Mouse (Mus musculus) thymus, postnatal 25 days (tissue): ENCODE results near the gene B4galt5.
"Not testable (repeated sequence)": the region's sequence is repeated elsewhere in the genome, so short reads cannot be mapped to it uniquely, and the experiment has no call there.

Experiments used
- DNase-seq: peaks from one replicate; pipeline ENCODE4 v3.0.0; 2022

Gene B4galt5

DNA sequence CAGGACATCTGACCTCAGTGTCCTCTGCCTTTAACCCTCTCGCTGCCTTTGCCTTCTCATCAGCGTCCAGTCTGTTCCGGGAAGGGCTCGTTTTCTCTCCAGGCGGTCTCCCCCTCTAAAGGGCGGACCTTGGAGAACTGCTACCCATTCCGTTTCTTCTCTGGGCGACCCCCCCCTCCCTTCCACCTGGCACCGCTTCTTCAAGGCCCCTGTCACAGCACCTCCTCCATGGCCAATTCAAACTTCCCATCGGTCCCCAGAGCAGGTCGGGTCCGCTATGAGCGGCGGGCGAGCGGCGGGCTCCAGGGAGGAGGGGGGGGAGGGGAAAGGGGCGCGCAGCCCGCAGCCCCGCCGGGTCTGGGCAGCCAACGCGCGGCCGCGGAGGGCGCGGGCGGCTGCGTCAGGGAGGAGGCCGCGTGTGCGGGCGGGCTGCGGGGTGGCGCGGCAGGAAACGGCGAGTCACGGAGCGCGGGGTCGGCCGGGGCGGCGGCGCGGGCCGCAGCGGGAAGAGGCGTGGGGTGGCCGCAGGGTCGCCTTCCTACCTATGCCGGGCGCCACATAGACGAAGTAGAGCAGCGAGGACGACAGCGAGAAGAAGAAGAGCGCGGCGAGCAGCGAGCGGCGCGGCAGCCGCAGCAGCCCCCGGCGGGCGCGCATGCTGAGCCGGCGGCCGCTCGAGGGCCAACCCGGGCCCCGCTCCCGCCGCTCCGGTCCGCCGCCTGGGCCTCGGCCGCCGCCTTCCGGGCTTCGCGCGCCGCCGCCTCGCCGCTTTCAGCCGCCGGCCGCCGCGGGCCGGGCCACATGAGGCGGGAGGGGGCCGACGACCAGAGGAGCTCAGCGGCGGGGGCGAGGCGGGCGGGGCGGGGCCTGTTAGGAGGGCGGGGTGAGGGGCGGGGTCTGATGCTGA lies at the start of gene B4galt5:
B4galt5 (minus strand) TSS at position 808 of the 907 bp plus-strand sequence.
- peak; percentile 51 for DNase-seq

DNA sequence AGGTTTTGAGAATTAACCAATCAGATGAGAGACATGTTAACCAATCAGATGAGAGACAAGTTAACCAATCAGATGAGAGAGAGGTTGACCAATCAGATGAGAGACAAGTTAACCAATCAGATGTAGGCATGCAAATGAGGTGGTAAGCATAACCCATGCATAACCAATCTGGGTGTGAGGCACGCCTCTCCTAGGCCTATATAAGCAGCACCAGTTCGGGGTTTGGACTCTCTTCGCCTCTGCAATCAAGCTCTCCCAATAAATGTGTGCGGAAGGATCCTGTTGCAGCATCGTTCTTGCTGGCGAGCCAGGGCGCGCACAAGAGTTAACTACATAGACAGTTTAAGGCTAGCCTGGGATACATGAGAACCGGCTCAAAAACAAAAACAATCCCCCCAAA lies 47.4 kb upstream of the B4galt5 start:
- not testable (repeated sequence) for DNase-seq

DNA sequence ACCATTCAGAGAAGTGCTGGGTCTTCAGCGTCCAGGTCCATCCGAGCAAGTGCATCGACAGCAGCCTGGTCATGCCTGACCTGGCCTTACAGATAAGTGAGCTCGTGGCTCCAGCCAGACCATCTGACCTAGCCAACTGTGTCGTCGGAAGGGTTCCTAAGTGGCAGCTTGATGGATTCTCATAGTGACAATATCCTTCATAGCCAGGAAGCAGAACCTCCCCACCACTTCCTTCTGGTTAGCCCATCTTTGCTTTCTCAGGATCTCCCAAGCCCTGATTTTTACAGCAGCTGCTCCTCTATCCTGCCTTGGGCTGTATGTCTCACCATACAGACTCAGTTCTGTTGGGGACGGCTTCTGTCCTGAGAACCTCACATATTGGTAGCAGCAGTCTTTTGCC lies 45.4 kb upstream of the B4galt5 start:
- no peak for DNase-seq

DNA sequence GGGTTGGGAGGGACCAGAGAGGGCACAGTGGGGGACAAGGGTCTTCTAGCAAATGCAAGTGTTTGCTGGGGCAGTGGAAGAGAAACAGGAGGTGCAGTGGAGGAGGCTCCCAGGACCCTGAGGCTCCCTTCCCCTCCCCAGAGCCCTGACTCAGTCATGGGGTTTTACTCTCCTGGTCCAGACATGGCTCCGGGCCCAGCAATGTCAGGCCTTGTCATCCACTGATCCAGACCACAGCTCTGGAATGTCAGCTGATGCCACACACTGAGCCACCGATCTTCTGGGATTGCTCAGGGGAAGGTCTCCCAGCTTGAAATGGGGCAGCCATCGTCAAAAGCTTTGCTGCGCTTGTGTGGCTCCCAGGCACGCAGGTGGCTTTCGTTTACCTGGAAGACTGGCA lies 38.0 kb upstream of the B4galt5 start:
- DNase-seq, result no peak

DNA sequence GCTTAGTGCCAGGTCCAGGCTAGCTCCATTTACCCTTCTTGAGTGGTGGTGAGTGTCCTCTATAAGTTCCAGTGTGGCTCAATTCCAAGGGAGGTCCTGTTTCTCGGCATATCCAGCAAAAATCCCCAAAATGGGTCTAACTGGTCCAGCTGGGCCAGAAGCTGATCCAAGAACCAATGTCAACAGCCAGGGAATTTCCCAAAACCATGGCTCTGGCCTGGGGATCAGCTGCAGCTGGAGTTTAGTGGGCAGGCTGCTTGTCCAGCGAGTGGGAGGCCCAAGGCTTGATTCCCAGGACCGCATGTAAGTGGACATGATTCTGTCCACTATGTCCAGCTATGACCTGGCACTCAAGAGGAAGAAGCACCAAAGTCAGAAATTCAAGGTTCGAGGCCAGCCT lies 37.5 kb upstream of the B4galt5 start:
- DNase-seq, result no peak

DNA sequence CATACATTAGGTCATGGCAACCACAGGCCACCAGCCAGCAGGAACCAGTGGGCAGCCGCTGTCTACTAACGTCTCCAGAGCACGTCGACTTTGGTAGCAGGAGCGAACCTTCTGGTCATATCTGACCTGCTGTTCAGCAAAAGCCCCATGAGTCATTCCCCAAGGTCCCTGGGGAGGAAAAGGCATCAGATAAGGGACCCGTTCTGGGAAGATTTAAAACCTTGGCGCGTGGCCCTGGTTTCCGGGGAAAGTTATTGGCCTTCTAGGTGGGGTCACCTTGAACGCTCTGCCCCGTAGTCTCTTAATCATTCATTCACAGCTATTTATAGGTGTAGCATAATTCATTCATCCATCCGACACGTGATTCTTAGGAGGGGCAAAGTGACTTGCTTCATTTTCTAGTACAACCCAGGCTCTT lies 34.7 kb upstream of the B4galt5 start:
- DNase-seq, result no peak

DNA sequence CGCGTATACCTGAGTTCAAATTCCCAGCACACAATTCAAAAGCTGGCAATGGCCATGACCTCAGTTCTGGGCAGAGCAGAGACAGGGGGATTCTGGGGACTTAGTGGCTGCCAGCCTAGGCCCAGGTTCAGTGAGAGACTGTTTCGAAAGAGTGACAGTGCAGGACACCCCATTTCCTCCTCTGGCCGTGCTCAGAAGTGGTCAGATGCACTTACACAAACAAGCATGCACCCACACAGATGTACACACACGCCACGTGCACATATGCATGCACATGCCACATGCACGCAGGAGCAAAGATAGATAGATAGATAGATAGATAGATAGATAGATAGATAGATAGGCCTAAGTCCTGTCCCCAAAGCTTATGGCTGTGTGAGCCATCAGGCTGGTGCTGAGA lies 33.4 kb upstream of the B4galt5 start:
- no peak for DNase-seq

DNA sequence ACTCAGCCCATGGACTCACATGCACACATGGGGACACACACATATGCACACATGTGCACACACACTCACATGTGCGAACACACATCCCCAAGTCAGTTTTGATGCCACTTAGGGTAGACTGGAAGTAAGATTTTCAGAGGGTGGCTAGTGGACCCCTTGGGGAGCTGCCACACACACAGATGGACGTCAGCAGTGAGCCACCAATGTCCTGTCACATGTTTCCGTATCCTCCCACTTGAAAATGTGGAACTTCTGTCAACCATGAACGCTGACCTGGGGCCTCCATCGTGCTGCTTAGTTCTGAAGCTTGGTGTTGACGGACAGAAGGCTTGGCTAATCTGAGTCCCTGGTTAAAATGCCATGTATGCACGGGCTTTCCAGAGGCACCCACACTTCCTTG lies 32.6 kb upstream of the B4galt5 start:
- DNase-seq, result no peak

DNA sequence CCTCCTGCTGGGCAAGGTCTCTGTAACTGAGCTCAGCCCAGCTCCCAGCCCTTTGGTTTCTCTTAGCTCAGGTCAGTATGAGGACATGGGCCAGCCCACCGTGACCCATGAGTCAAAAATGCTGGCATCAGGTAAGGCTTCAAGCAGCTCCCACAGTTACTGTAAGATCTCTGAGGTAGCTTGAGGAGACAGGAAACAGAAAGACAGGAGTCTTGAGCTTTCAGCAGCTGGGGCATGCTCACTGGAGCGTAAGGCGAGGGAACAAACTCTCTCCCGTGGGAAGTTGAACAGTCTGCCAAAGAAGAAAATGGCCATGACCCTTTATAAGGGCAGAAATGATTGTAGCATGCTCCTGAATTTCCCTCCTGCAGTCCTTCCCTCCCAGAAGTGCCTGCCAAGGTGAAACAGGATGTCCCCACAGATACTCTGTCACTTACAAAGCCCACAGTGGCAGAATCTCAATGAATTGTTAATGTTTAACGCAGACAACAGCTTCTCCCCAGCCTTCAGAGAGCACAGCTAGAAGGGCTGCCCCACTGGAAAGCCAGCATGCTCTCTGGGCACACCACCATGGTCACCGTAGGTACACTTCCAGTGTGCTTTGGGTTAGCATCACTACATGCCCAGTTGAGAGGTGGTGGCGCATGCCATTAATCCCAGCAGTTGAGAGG lies 31.8 kb upstream of the B4galt5 start:
- DNase-seq, result no peak

DNA sequence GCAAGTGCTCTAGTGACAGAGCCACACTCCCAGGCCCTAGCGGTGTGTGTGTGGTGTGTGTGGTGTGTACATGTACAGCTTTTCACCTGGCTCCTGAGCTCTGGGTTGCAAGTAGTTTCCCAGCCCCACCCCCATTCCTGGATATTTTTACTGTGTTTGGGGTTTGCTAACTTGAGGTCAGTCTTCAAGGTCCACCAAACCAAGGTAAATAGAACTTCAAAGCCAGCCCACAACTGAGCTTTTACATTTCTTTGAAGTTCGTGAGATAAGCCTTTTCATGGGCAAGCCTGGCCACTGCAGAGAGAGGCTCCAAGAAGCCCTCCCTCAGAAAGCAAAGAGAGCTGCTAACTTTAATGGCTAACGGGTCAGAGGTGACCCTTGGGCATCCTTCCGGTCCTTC lies 30.0 kb upstream of the B4galt5 start:
- DNase-seq, result no peak

DNA sequence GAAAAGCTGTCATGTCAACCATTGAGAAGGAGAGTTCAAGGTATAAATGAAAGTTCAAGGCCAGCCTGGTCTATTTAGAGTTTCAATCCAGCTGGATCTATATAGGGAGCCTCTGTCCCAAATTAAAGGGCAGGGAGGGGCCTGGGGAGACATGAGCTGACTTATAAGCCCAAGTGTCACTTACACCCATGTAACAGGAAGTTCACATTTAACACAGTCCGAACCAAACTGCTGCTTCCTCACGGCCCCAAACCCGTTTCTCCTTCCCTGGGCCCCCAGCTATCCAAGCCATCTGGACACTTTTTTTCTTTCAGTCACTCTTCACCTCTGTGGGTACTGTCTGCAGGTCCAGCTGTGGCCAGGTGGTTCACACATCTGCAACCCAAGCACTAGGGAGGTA lies 28.7 kb upstream of the B4galt5 start:
- no peak for DNase-seq

DNA sequence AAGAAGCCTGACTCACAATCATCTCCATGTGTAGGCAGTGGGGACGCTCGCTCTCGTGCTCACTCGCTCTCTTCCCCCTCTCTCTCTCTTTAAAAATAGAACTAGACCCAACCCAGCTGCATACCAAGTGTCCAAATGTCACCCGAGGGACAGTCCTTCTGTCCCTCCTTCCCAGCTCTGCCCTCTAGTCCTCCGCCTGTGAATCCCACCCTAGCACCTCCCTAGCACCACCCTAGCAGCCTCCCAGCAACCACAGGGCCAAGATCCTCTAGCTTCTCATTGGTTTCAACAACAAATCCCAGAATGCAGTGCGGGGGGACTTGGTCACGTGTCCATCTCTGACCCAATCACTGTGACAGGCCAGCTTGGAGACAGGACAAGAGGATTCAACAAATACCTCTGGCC lies 27.2 kb upstream of the B4galt5 start:
- DNase-seq, result no peak

DNA sequence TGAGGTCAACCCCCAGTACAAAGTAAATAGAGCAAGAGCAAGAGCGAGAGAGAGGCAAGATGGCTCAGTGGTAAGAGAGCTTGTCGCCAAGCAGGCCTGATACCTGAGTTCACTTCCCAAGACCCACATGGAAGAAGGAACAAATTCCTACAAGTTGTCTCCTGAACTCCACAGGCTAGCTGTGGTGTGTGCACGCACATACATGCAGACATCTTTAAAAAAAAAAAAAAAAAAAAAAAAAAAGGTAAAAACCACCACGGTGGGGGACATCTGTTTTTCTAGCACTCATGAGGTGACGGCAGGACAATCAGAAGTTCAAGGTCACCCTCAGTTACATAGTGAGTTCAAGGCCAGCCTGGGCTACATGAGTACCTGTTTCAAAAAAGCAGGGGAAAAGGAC lies 26.7 kb upstream of the B4galt5 start:
- DNase-seq, result no peak

DNA sequence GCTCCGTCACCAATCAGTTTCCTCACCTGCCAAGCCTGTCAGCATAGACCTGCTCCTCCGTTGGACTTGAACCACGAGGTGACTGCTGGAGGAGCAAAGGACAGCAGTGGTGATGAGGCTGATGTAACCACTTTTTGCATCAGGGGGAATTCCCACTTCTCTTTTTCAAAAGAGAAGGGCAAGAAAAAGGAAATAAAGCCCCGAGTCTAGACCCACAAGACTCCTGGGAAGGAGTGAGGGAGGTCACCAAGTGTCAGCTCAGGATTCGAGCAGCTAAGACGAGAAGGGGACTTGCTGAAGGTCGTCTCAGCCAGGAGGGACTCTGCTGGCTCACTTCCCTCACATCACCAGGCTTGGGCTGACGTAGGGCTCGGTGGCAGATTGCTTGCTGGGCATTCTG lies 26.2 kb upstream of the B4galt5 start:
- no peak for DNase-seq

DNA sequence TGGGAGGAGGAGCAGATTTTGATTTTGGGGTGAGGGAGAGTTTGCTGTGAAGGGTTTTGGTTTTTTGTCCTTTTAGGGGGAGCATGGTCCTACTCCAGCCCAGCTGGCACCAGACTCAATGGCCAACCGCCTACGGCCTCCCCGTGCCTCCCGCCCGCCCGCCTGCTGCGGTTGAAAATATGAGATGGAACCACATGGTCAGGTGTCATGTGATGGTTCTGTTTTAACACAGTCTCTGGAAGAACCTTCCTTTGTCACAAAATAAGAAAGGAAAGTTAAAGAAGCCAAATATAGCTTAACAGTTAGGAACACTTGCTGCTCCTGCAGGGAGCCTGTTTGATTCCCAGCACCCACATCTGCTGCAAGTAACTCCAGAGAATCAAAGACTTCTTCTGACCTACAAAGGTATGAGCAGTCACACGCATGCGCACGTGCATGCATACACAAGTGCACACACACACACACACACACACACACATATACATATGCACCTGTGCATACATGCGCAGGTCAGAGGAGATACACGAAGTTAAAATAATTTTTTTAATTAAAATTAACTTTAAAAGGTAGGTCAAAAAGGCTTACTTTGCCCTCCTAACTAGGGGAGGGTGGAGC lies 25.3 kb upstream of the B4galt5 start:
- DNase-seq, result no peak

DNA sequence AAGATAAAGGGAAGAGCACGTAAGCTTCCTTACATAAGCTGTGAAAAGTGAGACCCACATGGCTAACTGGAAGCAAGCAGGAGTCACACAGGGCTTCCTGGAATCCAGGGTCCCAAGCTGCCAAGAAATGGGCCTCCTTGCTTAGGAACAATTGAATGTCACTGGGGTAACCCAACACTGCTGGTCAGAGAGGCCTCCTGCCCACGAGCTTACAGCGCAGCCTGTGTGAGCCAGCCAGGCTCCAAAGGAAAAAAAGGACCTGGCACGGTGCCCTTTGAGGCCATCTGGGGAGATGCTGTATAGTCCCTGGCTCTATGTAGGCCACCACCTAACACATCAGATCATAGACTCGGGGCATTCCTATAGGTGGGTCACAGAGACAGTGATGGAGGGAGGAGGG lies 24.3 kb upstream of the B4galt5 start:
- no peak for DNase-seq

DNA sequence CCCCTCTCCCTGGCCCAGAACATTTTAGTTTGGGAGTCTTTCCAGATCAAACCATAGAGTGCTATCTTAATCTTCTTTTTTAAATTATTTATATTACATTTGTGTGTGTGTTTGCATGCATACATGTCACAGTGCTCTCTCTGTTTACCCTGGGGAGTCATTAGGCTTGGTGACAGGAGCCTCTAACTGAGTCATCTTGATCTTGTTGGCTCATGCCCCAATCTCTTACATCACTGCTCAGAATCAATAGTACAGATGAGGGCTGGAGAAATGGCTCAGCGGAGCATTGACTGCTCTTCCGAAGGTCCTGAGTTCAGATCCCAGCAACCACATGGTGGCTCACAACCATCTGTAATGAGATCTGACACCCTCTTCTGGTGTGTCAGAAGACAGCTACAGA lies 22.5 kb upstream of the B4galt5 start:
- DNase-seq, result no peak

DNA sequence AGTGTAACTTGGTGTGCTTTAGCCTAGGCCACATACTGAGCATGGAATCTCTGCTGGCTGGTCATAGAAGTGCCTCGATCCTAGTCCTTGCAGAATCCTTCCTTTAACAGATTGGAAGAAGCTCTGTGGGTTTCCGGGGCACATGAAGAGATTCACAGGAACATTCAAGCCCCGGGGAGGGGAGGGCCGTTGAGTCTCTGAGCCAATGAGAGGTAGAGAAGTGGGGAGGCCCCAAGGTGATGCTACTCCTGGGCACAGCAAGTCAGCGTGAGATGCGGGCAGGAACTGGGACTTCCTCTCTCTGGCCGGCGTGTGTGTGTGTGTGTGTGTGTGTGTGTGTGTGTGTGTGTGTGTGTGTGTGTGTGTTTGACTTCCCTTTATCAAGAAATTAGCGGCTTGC lies 19.3 kb upstream of the B4galt5 start:
- peak; percentile 86 for DNase-seq

DNA sequence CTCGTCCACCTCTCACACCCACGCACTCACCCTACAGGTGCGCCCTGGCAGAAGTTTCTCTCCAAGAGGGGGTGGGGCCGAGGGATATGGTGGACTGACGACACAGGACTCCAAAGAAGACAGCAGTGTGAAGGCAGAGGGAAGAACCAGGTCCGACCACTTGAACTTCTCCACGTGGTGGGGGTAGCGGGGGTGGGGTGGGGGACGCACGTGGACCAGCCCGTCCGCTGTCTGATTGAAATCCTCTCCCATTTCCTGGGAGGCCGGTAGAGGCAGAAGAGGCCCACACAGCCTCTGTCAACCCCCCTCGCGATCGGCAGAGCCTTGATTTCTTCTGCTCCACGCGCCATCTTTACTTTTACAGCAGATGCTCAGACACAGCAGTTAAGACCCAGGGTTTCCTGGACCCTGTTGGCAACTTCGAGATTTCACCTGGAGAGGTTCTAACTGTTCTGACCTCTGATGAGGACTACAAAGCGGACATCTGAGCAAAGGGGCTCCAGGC lies 18.8 kb upstream of the B4galt5 start:
- DNase-seq, result peak; percentile 61

DNA sequence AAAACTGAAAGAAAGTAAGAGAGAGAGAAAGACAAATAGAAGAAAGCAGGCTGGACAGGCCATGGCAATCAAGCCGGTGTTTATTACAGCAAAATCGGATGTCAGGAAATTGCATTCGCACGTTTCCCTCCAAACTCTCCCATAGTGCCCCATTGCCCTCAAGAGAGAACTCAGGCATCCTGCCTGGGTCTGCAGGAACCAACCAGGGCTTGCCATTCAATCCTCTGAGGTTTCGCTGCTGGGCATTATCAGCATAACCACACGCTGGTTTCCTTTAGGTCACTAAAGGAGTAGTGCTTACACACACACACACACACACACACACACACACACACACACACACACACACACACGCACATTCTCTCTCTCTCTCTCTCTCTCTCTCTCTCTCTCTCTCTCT lies 18.3 kb upstream of the B4galt5 start:
- peak; percentile 43 for DNase-seq

DNA sequence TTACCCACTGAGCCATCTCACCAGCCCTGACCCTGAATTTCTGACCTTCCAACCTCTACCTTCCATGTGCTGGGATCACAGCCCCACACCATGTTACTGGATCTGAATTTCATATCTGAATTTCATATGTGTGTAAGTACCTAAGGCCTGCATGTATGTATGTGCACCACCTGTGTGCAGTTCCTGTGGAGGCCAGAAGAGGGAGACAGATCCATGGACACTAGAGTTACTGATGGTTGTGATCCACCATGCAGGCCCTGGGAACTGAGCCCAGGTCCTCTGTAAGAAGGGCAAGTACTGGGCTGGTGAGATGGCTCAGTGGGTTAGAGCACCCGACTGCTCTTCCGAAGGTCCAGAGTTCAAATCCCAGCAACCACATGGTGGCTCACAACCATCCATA lies 16.1 kb upstream of the B4galt5 start:
- no peak for DNase-seq

DNA sequence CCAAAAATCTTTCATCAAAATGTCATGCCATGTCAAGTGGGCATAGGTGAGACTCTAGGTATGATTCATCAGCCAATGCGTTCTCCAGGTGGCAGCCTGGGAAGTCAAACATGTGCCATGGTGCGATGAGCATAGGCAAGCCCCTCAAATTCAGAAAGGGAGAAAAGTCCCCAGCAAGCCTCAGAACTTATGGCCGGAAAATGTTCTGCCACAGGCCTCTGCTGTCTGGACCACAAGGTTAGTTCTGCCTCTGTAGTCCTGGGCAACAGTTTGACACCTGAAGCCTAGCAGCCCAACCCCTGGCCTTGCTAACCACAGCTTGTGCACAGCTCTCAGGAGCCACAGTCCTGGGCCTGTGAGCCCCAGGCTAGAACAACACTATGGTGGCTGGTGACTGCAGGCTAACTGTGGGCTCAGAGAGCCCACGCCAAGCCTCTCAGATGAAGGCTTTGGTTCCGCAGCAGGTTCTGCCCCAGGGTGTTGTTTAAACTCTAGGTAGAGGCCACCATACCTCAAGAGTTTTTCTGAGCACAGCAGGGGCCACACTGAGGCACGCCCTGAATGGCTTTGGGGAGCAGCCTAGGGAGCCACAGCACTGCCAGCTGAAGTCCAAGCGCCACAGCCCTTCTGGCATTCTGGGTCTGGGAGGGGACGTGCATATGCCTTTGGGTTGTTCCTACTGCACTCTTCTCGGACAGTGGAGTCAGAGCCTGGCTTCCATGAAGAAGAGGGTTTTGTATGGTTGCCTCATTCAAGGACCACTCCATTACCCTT lies 14.5 kb upstream of the B4galt5 start:
- no peak for DNase-seq

DNA sequence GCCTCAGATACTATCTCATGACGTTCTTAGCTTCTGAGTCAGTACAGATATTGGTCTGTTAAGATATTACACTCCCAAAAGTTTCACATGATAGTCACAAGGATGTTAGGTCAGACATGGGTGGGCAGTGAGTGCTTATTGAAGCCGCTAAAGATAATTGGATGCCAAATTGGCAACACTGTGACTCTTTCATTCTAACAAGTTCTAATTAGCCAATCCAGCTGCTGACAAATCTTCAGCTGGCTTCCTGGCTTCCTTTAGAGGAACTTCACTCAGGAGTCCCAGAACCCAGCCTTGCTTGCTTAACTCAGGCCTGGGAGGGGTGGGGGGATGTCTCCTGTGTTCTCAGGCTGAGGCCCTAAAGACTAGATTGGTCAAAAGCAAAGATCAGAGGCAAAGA lies 9.5 kb upstream of the B4galt5 start:
- no peak for DNase-seq
